11 mouse cellular contexts compared by ENCODE assay signal in the genomic region with DNA sequence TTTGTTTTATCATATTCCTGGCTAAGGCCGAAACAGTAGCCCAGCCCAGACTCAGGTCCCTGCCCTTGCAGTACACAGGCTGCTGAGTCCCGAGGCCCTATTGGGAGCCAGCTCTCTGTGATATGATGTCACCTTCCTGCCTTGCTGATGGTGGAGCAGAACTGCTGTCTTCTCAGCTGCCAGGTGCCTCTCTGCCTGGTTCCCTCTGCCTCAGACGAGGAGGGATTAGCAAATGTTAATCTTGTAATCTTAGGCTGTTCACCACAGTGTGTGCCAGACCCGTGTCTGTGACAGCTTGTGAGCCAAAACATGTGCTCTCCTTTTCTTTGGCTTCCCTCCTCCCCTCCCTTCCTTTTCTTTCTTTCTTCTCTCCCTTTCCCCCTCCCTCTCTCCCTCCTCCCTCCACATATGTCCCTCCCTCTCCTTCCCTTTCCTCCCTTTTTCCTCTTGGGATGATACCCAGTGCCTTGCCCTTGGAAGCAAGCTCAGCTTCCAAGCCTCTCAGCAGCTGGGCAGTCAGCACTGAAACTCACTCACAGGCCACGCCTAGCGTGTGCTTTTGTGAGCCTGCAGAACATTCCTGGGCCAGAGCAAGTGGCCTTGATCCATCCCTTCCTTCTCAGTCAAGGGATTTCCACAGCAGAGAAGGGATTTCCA.
DNase-seq lines count a peak whose midpoint lies in the region; ATAC-seq and TF ChIP-seq lines count a peak whose summit lies in the region.
"Had no signal": no experiment of that assay in that cellular context is flagged by ENCODE, and none has a peak within 500 bp of the region (broad histone marks: within the 10 kb centered on the region; RNA-seq: fewer than 3 reads in every experiment).

No protein-coding gene starts in this region.

- no peak overlapping the region for H3K4me2 ChIP-seq in embryonic facial prominence, embryonic 15.5 days (replicated peaks)
- H3K4me2 ChIP-seq: kidney, embryonic 15.5 days; stomach, embryonic 15.5 days had no signal

- no peak for TF ChIP-seq CTCF in gastrocnemius, adult 2 months (IDR thresholded peaks at IDR 0.05)

- no peaks in the 10 kb centered on the region for H3K27me3 ChIP-seq in embryonic facial prominence, embryonic 15.5 days
- H3K27me3 ChIP-seq: kidney, embryonic 15.5 days; stomach, embryonic 15.5 days had no signal

- WGBS in embryonic facial prominence, embryonic 15.5 days: 23% methylated on average over 6 of the region's 6 CpGs

- no peaks in the 10 kb centered on the region for H3K4me1 ChIP-seq in embryonic facial prominence, embryonic 15.5 days
- H3K4me1 ChIP-seq: stomach, embryonic 15.5 days had no signal

- 0 out of 2 replicates have a peak, but pooled peaks have one; percentile 45 for ATAC-seq in embryonic facial prominence, embryonic 15.5 days (ENCODE audit: insufficient number of reproducible peaks, low FRiP score, low TSS enrichment, low read depth)

- no peak overlapping the region for H3K9ac ChIP-seq in embryonic facial prominence, embryonic 15.5 days
- H3K9ac ChIP-seq: kidney, embryonic 15.5 days; liver, embryonic 14.5 days; stomach, embryonic 15.5 days had no signal

- H3K36me3 ChIP-seq in embryonic facial prominence, embryonic 15.5 days: no peaks in the 10 kb centered on the region
- H3K36me3 ChIP-seq: kidney, embryonic 15.5 days; stomach, embryonic 15.5 days had no signal

- peak; percentile 37 for DNase-seq in gastrocnemius, adult 2 months
- no peak for DNase-seq in gastrocnemius, adult 18-20 months (ENCODE audit: low spot score)
- DNase-seq in left cerebral cortex, postnatal 36 days (ENCODE audit: low spot score in 2 of 2): peak; percentile 15 to 16
- no peak for DNase-seq in left cerebral cortex, adult 18-20 months (ENCODE audit: low spot score in 2 of 2)
- DNase-seq in retina, embryonic 14.5 days (ENCODE audit: low spot score): peak; percentile 17
- no peak for DNase-seq in heart, adult 18-20 months
- no peak for DNase-seq in thymus, postnatal 36 days

- no peaks in the 10 kb centered on the region for H3K9me3 ChIP-seq in embryonic facial prominence, embryonic 15.5 days (replicated peaks)
- H3K9me3 ChIP-seq: kidney, embryonic 15.5 days; stomach, embryonic 15.5 days had no signal

- intact Hi-C loops in gastrocnemius, adult 2 months (cut with DNase I): no loop called here
- intact Hi-C loops in left cerebral cortex, postnatal 36 days (cut with DNase I): no loop called here

- H3K27ac ChIP-seq in gastrocnemius, adult 2 months: no peak overlapping the region
- H3K27ac ChIP-seq in embryonic facial prominence, embryonic 15.5 days (replicated peaks): no peak overlapping the region
- H3K27ac ChIP-seq: kidney, embryonic 15.5 days; liver, embryonic 14.5 days; stomach, embryonic 15.5 days had no signal

- no peak overlapping the region for H3K4me3 ChIP-seq in gastrocnemius, adult 2 months
- H3K4me3 ChIP-seq in embryonic facial prominence, embryonic 15.5 days (replicated peaks): no peak overlapping the region
- H3K4me3 ChIP-seq: kidney, embryonic 15.5 days; stomach, embryonic 15.5 days had no signal

Comparison
In these comparisons a context has a peak if more than half of its experiments do, and no peak if none do; other contexts are left out.
1. DNase-seq: peak in gastrocnemius, adult 2 months (single experiment), left cerebral cortex, postnatal 36 days (2 of 2) and retina, embryonic 14.5 days (single experiment); none in gastrocnemius, adult 18-20 months (single experiment), left cerebral cortex, adult 18-20 months (0 of 2), heart, adult 18-20 months (0 of 2) and thymus, postnatal 36 days (0 of 2).